Mouse (Mus musculus): Measurements from ENCODE around the gene Trpm8. TPM values are rescaled to one million over a fixed set of nuclear protein-coding genes. Genes with fewer than 3 reads are reported as not detected.

Trpm8 gene
- polyA plus RNA-seq, 1 experiment: not detected

- no peak for DNase-seq (ENCODE audit: low spot score)
These were observed 23.9 kb downstream of the Trpm8 start for GRCm38 (mm10) chr1:88301121-88302014.

DNA sequence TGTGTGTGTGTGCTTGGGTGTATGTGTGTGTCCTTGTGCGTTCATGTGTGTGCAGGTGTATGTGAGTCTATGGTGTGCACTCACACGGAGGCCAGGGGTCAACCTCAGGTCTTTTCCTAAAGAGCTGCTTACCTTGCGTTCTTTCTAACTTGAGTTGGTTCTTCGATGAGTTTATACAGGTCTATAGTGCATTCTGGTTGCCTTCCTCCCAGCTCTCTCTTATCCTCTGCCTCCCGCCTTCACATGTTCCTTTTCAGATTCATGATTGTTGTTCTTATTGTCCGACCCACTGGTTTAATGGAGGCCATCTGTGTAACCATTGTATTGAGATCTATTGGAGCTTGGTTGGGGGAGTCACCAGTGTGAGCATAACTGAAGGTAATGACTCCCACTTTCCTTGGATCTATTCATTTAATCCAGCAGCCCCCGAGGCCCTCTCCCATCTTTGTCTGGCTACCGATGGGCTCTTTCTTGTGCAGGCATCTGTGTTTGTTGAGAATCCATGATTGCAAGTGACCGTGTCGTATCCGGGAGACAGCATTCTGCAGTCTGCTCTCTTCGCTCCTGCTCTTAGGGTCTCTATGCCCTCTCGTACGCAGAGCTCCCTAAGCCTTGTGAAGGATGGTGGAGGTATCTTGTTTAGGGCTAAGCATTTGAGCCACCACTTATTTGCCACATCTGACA lies 24.7 kb downstream of the Trpm8 start:
- no peak for DNase-seq (ENCODE audit: low spot score)

DNA sequence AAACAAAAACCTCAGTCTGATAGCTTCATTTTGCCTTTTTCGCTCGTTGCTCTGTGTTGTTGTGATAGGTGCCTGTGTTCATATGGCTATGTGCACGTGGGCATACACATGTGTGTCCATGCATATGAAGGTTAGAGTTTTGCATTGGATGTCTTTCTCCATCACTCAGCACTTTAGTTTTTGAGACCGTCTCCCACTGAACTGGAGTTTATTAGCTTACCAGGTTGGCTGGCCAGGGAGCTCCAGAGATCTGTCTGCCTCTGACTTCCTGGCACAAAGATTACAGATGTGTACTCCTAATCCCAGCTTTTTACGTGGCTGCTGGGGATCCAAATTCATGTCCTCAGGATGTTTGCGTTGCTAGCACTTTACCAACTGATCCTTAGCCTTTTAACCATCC lies 26.3 kb downstream of the Trpm8 start:
- no peak for DNase-seq (ENCODE audit: low spot score)

DNA sequence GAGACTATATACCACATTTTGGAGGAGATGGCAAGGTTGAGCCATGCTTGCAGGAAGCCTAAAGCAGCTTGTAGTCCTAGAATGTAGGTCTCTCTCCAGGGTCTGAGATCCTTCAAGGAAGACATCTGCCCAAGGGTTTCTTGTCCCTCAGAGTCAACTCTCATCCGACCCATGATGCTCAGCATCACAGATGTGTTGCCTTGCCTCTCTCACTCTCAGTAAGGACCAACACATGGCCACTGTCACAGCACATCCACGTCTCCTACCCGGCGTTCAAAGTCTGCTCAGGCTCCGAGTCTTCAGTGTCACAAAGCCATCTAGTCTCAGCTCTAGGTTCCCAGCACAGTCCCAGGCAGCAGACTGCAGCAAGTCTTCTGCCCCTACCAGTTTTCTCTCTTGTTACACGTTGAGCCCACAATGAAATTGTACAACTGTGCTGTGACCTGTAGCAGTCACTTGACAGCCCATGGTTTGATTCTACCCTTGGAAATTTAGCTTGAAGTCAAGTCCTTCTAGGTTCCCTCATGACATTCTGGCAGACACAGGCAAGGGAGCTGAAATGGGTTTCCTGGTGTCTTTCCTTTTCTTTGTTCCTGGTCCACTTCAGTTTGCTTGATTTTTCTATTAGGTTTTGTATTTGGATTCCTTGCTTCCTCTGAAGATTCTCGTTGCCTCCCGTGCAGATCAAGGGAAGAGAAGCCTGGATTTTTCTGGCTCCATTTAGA lies 27.0 kb downstream of the Trpm8 start:
- no peak for DNase-seq (ENCODE audit: low spot score)

GRCm38 (mm10) chr1:88305018-88305795 lies 27.7 kb downstream of the Trpm8 start:
- DNase-seq (ENCODE audit: low spot score): no peak

GRCm38 (mm10) chr1:88306543-88306942 lies 29.1 kb downstream of the Trpm8 start:
- no peak for DNase-seq (ENCODE audit: low spot score)

GRCm38 (mm10) chr1:88307180-88307579 lies 29.7 kb downstream of the Trpm8 start:
- DNase-seq (ENCODE audit: low spot score): no peak

DNA sequence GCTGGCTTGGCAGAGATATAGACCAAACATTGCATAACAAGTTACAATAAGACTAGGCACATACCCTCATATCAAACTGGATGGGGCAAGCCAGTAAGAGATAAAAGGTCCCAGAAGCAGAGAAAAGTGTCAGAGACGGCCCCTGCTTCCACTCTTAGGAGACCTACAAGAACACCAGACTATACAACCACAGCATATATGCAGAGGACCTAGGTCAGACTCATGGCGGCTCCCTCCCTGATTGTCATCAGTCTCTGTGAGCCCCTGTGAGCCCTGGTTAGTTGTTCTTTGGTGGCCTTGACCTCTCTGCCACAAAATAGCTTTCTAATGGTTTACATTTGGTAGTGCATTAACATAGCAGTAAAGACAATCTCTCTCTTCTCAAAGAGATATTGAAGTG lies 31.6 kb downstream of the Trpm8 start:
- DNase-seq (ENCODE audit: low spot score): no peak

- DNase-seq (ENCODE audit: low spot score): no peak
These were observed 32.4 kb downstream of the Trpm8 start for GRCm38 (mm10) chr1:88309905-88310304.

DNA sequence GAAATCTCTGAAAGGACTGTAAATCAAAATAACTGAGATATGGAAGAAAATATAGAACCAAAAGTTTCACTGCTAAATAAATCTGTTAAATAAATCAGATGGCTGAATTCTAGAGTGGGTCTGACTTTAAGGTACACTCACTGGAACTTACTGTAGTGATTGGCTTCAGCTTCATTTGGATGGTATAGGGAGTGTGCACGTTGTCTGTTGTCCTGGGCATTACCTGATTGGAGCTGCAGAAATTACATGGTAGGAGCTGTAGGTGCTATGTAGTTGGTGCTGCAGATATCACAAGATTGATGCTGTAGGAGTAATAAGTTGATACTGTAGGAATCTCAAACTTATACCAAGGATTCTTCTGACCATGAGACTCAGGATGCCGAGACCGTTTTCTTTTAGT lies 32.9 kb downstream of the Trpm8 start:
- no peak for DNase-seq (ENCODE audit: low spot score)

GRCm38 (mm10) chr1:88317279-88317678 lies 39.8 kb downstream of the Trpm8 start:
- DNase-seq (ENCODE audit: low spot score): no peak

DNA sequence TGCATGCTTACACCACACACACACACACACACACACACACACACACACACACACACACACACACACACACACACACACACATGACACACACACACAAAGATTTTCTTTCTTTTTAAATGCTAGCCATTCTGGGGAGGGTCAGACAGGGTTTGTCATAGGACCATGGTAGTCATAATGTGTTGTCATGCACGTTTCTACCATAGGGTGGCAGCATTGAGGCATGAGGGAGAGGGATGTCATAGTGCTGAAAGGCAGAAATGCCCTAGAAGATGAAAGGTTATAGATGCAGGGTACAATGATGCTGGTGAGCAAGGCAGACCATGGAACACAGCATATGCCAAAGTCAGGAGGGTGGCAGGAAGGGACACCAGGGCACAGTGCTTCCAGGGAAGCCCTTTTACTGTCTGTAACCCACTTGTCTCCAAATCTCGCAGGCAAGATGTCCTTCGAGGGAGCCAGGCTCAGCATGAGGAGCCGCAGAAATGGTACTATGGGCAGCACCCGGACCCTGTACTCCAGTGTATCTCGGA lies 41.1 kb downstream of the Trpm8 start:
- DNase-seq (ENCODE audit: low spot score): no peak

GRCm38 (mm10) chr1:88320821-88321395 lies 43.4 kb downstream of the Trpm8 start:
- no peak for DNase-seq (ENCODE audit: low spot score)

DNA sequence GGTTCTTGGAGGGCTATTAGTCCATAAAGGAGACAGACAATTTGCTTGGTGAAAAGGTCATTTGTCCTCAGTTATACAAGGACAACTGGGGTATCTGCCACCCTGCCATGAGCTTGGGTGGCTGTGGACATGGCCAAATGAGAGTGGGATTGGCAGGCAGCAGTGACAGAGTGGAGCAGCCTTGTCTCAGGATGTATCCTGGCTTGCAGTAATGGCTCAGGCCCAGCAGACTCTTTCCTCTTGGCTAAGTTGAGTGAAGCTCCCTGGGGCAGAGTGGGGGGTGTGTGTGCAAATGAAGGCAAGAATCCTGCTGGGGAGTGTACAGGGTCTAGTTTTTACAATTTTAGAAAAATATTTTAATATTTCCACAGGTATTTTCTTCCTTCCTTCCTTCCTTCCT lies 44.7 kb downstream of the Trpm8 start:
- DNase-seq (ENCODE audit: low spot score): no peak

- no peak for DNase-seq (ENCODE audit: low spot score)
These were observed 45.6 kb downstream of the Trpm8 start for GRCm38 (mm10) chr1:88323101-88323500.

- DNase-seq (ENCODE audit: low spot score): no peak
These were observed 62.0 kb downstream of the Trpm8 start for GRCm38 (mm10) chr1:88339481-88339880.

- DNase-seq (ENCODE audit: low spot score): no peak
These were observed 65.2 kb downstream of the Trpm8 start for GRCm38 (mm10) chr1:88342615-88343014.

GRCm38 (mm10) chr1:88345580-88345979 lies 68.1 kb downstream of the Trpm8 start:
- no peak for DNase-seq (ENCODE audit: low spot score)

DNA sequence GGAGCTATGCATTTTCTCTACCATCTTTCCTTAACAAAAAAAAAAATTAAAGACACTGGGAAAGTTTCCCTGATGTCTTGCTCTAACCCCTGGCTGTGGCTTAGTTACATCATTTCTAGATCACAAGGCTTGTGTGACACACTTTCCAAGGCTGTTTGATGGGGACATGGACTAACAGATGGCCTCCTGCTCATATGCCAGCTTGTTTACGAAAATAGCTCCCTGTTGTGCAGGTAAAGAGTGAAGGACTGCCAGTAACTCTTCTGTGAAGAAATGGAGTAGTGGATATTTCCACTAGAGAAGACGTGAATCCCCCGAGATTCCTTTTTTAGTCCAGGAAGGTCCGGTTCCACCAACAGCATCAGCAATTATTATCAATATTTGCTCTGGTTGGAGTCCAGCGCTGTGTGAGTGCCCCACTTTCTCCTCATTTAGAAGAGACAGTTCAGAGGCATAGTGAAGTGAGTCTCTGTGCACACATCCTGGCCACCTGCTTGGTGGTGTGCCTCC lies 71.1 kb downstream of the Trpm8 start:
- DNase-seq (ENCODE audit: low spot score): no peak

DNA sequence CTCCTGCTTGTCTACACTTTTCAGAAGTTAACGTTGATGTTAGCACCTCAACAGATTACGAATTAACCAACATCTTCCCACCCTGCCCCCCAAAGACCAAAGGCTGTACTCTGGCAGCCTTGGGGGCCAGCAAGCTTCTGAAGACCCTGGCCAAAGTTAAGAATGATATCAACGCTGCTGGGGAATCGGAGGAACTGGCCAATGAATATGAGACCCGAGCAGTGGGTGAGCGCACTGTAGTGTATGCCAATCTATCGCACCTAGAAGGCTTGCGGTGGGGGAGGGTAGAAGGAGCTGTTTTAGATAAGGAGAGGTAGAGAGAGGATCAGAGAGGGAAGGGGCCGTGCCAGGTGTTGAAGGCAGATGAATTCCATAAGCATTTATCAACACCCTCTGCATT lies 73.3 kb downstream of the Trpm8 start:
- DNase-seq (ENCODE audit: low spot score): no peak

DNA sequence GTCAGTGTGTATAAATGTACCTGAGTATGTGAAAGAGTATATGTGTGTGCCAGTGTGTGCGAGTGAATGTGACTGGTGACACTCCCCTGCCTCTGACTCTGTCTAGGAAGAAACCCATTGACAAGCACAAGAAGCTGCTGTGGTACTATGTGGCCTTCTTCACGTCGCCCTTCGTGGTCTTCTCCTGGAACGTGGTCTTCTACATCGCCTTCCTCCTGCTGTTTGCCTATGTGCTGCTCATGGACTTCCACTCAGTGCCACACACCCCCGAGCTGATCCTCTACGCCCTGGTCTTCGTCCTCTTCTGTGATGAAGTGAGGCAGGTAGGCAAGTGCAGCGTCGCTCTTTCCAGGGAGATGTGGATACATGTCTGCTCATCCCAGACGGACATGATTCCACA lies 77.6 kb downstream of the Trpm8 start:
- no peak for DNase-seq (ENCODE audit: low spot score)
